9 mouse cellular contexts compared by ENCODE assay signal in genomic region chr16:11468533-11469179, GRCm38 (mm10).
A peak's percentile ranks its signal among the peaks of the same experiment; 100 is the strongest.
DNase-seq lines count a peak whose midpoint lies in the region; ATAC-seq and TF ChIP-seq lines count a peak whose summit lies in the region.
"Had no signal": no experiment of that assay in that cellular context is flagged by ENCODE, and none has a peak within 500 bp of the region (broad histone marks: within the 10 kb centered on the region; RNA-seq: fewer than 3 reads in every experiment).

No protein-coding gene starts in this region.

- H3K36me3 ChIP-seq in kidney, postnatal 0 days (ENCODE audit: insufficient read depth, low read length): no peaks in the 10 kb centered on the region; the same call in 1 of the 2 replicates

- DNase-seq in CD4-positive, CD25-positive, alpha-beta regulatory T cell, adult 2 months (ENCODE audit: low read depth, low spot score): peak; percentile 73
- DNase-seq in adrenal gland, adult 18-20 months (ENCODE audit: low spot score in 2 of 2): peak; percentile 57 to 68
- peak; percentile 74 for DNase-seq in embryo, embryonic 10.5 days (ENCODE audit: low spot score)
- DNase-seq in gastrocnemius, postnatal 4 days (ENCODE audit: low spot score in 2 of 2): peak; percentile 47 to 69
- peak; percentile 75 for DNase-seq in kidney, postnatal 0 days (ENCODE audit: low spot score)
- DNase-seq in lung, adult 2 months: peak; percentile 70
- DNase-seq in ovary, postnatal 14 days (ENCODE audit: low spot score): peak; percentile 56
- DNase-seq in thymus, postnatal 25 days: peak; percentile 62

- no peak overlapping the region for H3K9ac ChIP-seq in kidney, postnatal 0 days (ENCODE audit: low read depth, low read length)
- H3K9ac ChIP-seq: heart, embryonic 13.5 days had no signal

- H3K4me2 ChIP-seq in kidney, postnatal 0 days (ENCODE audit: low read length): no peak overlapping the region
- H3K4me2 ChIP-seq: heart, embryonic 13.5 days had no signal

- no peaks in the 10 kb centered on the region for H3K4me1 ChIP-seq in kidney, postnatal 0 days (replicated peaks; ENCODE audit: insufficient read depth, low read length)
- peaks cover 6% of the 10 kb centered on the region for H3K4me1 ChIP-seq in lung, adult 2 months (ENCODE audit: control insufficient read depth, insufficient read depth, low read length)

- no peaks in the 10 kb centered on the region for H3K9me3 ChIP-seq in kidney, postnatal 0 days (replicated peaks; ENCODE audit: low read length)
- H3K9me3 ChIP-seq: heart, embryonic 13.5 days had no signal

- 0 out of 2 replicates have a peak, but pooled peaks have one; percentile 44 for ATAC-seq in kidney, postnatal 0 days (replicated peaks; ENCODE audit: low FRiP score, low read depth)

- WGBS in kidney, postnatal 0 days: 53% methylated on average over 15 of the region's 15 CpGs
- WGBS in lung, adult 2 months: 55% methylated on average over 15 of the region's 15 CpGs

- TF ChIP-seq CTCF in kidney, postnatal 0 days (IDR thresholded peaks at IDR 0.05; ENCODE audit: low read depth): peak; percentile 91
- TF ChIP-seq CTCF in lung, adult 2 months (IDR thresholded peaks at IDR 0.05; ENCODE audit: insufficient read depth, low read length): peak; percentile 73

- TF ChIP-seq POLR2A in lung, adult 2 months (IDR thresholded peaks at IDR 0.05; ENCODE audit: borderline replicate concordance, extremely low read depth, low read depth, low read length): no peak

- no peaks in the 10 kb centered on the region for H3K27me3 ChIP-seq in kidney, postnatal 0 days (ENCODE audit: insufficient read depth, low read length)
- H3K27me3 ChIP-seq: heart, embryonic 13.5 days had no signal

- H3K4me3 ChIP-seq in kidney, postnatal 0 days (replicated peaks; ENCODE audit: low read depth, low read length): no peak overlapping the region
- H3K4me3 ChIP-seq in lung, adult 2 months (replicated peaks; ENCODE audit: extremely low read depth, low read depth, low read length): no peak overlapping the region
- H3K4me3 ChIP-seq: heart, embryonic 13.5 days had no signal

- H3K27ac ChIP-seq in kidney, postnatal 0 days: no peak overlapping the region
- H3K27ac ChIP-seq: heart, embryonic 13.5 days had no signal
